Mouse (Mus musculus) ovary, adult 18-20 months (tissue): ENCODE measurements around the gene Mcrs1.
"Not testable (repeated sequence)": the region's sequence is repeated elsewhere in the genome, so short reads cannot be mapped to it uniquely, and the experiment has no call there.

Experiments
- DNase-seq: peaks from one replicate; pipeline ENCODE4 v3.0.0; 2022; ENCODE audit warnings: low spot score, mixed read lengths

Gene Mcrs1

GRCm38 (mm10) chr15:99249938-99250337 is 1.8 kb downstream of the Mcrs1 start:
- no peak for DNase-seq

GRCm38 (mm10) chr15:99248972-99249371 is 2.8 kb downstream of the Mcrs1 start:
- no peak for DNase-seq

GRCm38 (mm10) chr15:99246736-99247135 is 5.0 kb downstream of the Mcrs1 start:
- DNase-seq, result not testable (repeated sequence)

GRCm38 (mm10) chr15:99242045-99242444 is 9.7 kb downstream of the Mcrs1 start:
- no peak for DNase-seq

GRCm38 (mm10) chr15:99241249-99241648 is 10.5 kb downstream of the Mcrs1 start:
- no peak for DNase-seq

GRCm38 (mm10) chr15:99240129-99240528 is 11.6 kb downstream of the Mcrs1 start:
- no peak for DNase-seq

GRCm38 (mm10) chr15:99238006-99238405 is 13.8 kb downstream of the Mcrs1 start:
- DNase-seq, result no peak

- DNase-seq, result no peak
Observed at GRCm38 (mm10) chr15:99234326-99235010, 17.3 kb downstream of the Mcrs1 start.

- DNase-seq, result no peak
Observed at GRCm38 (mm10) chr15:99233719-99234118, 18.0 kb downstream of the Mcrs1 start.

- no peak for DNase-seq
Observed at GRCm38 (mm10) chr15:99231998-99232397, 19.8 kb downstream of the Mcrs1 start.

- DNase-seq, result no peak
Observed at GRCm38 (mm10) chr15:99226090-99226489, 25.7 kb downstream of the Mcrs1 start.

GRCm38 (mm10) chr15:99225081-99225810 is 26.5 kb downstream of the Mcrs1 start:
- no peak for DNase-seq

GRCm38 (mm10) chr15:99224208-99224911 is 27.4 kb downstream of the Mcrs1 start, which contains the start of gene Kcnh3:
Kcnh3 (plus strand) TSS chr15:99224861.
- peak; percentile 63 for DNase-seq

- no peak for DNase-seq
Observed at GRCm38 (mm10) chr15:99223585-99224207, 28.1 kb downstream of the Mcrs1 start.

GRCm38 (mm10) chr15:99222794-99223584 is 28.8 kb downstream of the Mcrs1 start:
- no peak for DNase-seq

- DNase-seq, result no peak
Observed at GRCm38 (mm10) chr15:99221315-99221952, 30.3 kb downstream of the Mcrs1 start.

- DNase-seq, result no peak
Observed at GRCm38 (mm10) chr15:99217630-99218029, 34.1 kb downstream of the Mcrs1 start.

- DNase-seq, result no peak
Observed at GRCm38 (mm10) chr15:99215741-99216463, 35.9 kb downstream of the Mcrs1 start.

- DNase-seq, result no peak
Observed at GRCm38 (mm10) chr15:99214941-99215340, 36.8 kb downstream of the Mcrs1 start.

GRCm38 (mm10) chr15:99213183-99213582 is 38.6 kb downstream of the Mcrs1 start:
- DNase-seq, result no peak
